Mouse (Mus musculus): ENCODE data around the gene Gm10720. TPM values are rescaled to one million over a fixed set of nuclear protein-coding genes. Genes with fewer than 3 reads are reported as not detected.
A peak's percentile ranks its signal among the peaks of the same experiment; 100 is the strongest.
"Not testable (repeated sequence)": the region's sequence is repeated elsewhere in the genome, so short reads cannot be mapped to it uniquely, and the experiment has no call there.

Gene Gm10720
- polyA plus RNA-seq, 1 experiment from 2014 or later = not detected

- ATAC-seq; CTCF ChIA-PET; H3K27me3 ChIP-seq; DNase-seq (ENCODE audit: low read depth, low spot score); POLR2A ChIA-PET; in situ Hi-C loops (cut with MboI; ENCODE audit: low pct_unique_long_range_greater_than_20kb): not testable (repeated sequence)
Measured at GRCm38 (mm10) chr9:3019835-3020727, 4.6 kb downstream of the Gm10720 start.

- CTCF ChIA-PET; in situ Hi-C loops (cut with MboI; ENCODE audit: low pct_unique_long_range_greater_than_20kb); ATAC-seq; DNase-seq (ENCODE audit: low read depth, low spot score); H3K27me3 ChIP-seq; POLR2A ChIA-PET: not testable (repeated sequence)
Measured at GRCm38 (mm10) chr9:3022316-3023008, 7.0 kb downstream of the Gm10720 start.

GRCm38 (mm10) chr9:3023312-3023984, 8.0 kb downstream of the Gm10720 start, which contains the start of gene Gm10718:
Gene Gm10718, plus strand, starts transcription at chr9:3023547.
- ATAC-seq; H3K27me3 ChIP-seq; in situ Hi-C loops (cut with MboI; ENCODE audit: low pct_unique_long_range_greater_than_20kb); POLR2A ChIA-PET; DNase-seq (ENCODE audit: low read depth, low spot score); CTCF ChIA-PET: not testable (repeated sequence)

GRCm38 (mm10) chr9:3023985-3024648, 8.7 kb downstream of the Gm10720 start:
- in situ Hi-C loops (cut with MboI; ENCODE audit: low pct_unique_long_range_greater_than_20kb); POLR2A ChIA-PET; ATAC-seq: not testable (repeated sequence)

GRCm38 (mm10) chr9:3024912-3025467, 9.5 kb downstream of the Gm10720 start, which contains the start of gene Gm10717:
Gene Gm10717, plus strand, starts transcription at chr9:3025417.
- ATAC-seq; POLR2A ChIA-PET; CTCF ChIA-PET; in situ Hi-C loops (cut with MboI; ENCODE audit: low pct_unique_long_range_greater_than_20kb); DNase-seq (ENCODE audit: low read depth, low spot score); H3K27me3 ChIP-seq: not testable (repeated sequence)

More at GRCm38 (mm10) chr9:3023985-3024648, 8.7 kb downstream of the Gm10720 start:
- DNase-seq (ENCODE audit: low read depth, low spot score); H3K27me3 ChIP-seq; CTCF ChIA-PET: not testable (repeated sequence)

- H3K27me3 ChIP-seq; POLR2A ChIA-PET; CTCF ChIA-PET; in situ Hi-C loops (cut with MboI; ENCODE audit: low pct_unique_long_range_greater_than_20kb); DNase-seq (ENCODE audit: low read depth, low spot score); ATAC-seq: not testable (repeated sequence)
Measured at GRCm38 (mm10) chr9:3025653-3026052, 10.2 kb downstream of the Gm10720 start.

- POLR2A ChIA-PET; in situ Hi-C loops (cut with MboI; ENCODE audit: low pct_unique_long_range_greater_than_20kb); CTCF ChIA-PET; DNase-seq (ENCODE audit: low read depth, low spot score); H3K27me3 ChIP-seq; ATAC-seq: not testable (repeated sequence)
Measured at GRCm38 (mm10) chr9:3026136-3026535, 10.7 kb downstream of the Gm10720 start.

- H3K27me3 ChIP-seq; DNase-seq (ENCODE audit: low read depth, low spot score); ATAC-seq; POLR2A ChIA-PET; in situ Hi-C loops (cut with MboI; ENCODE audit: low pct_unique_long_range_greater_than_20kb); CTCF ChIA-PET: not testable (repeated sequence)
Measured at GRCm38 (mm10) chr9:3026741-3027140, 11.3 kb downstream of the Gm10720 start.

- H3K27me3 ChIP-seq; CTCF ChIA-PET; DNase-seq (ENCODE audit: low read depth, low spot score); in situ Hi-C loops (cut with MboI; ENCODE audit: low pct_unique_long_range_greater_than_20kb); ATAC-seq; POLR2A ChIA-PET: not testable (repeated sequence)
Measured at GRCm38 (mm10) chr9:3027200-3027599, 11.7 kb downstream of the Gm10720 start.

GRCm38 (mm10) chr9:3029276-3030000, 14.0 kb downstream of the Gm10720 start:
- ATAC-seq; POLR2A ChIA-PET; CTCF ChIA-PET; DNase-seq (ENCODE audit: low read depth, low spot score); in situ Hi-C loops (cut with MboI; ENCODE audit: low pct_unique_long_range_greater_than_20kb); H3K27me3 ChIP-seq: not testable (repeated sequence)

GRCm38 (mm10) chr9:3030677-3031318, 15.3 kb downstream of the Gm10720 start:
- ATAC-seq; CTCF ChIA-PET; H3K27me3 ChIP-seq; in situ Hi-C loops (cut with MboI; ENCODE audit: low pct_unique_long_range_greater_than_20kb); POLR2A ChIA-PET: not testable (repeated sequence)
- DNase-seq (ENCODE audit: low read depth, low spot score) = peak; percentile 100

- in situ Hi-C loops (cut with MboI; ENCODE audit: low pct_unique_long_range_greater_than_20kb); ATAC-seq; DNase-seq (ENCODE audit: low read depth, low spot score); CTCF ChIA-PET; H3K27me3 ChIP-seq; POLR2A ChIA-PET: not testable (repeated sequence)
Measured at GRCm38 (mm10) chr9:3034299-3034698, 18.8 kb downstream of the Gm10720 start, which contains the start of gene Gm17535. Gene Gm17535, plus strand, starts transcription at chr9:3034599.

GRCm38 (mm10) chr9:3036577-3036976, 21.1 kb downstream of the Gm10720 start, which contains the start of gene Gm10715:
Gene Gm10715, plus strand, starts transcription at chr9:3036877.
- DNase-seq (ENCODE audit: low read depth, low spot score); in situ Hi-C loops (cut with MboI; ENCODE audit: low pct_unique_long_range_greater_than_20kb); ATAC-seq; H3K27me3 ChIP-seq; CTCF ChIA-PET; POLR2A ChIA-PET: not testable (repeated sequence)
